Mouse (Mus musculus) bone marrow macrophage, adult 2 months (primary cell): Measurements from ENCODE around the gene Gtpbp3. TPM values are rescaled to one million over a fixed set of nuclear protein-coding genes. Genes with fewer than 3 reads are reported as not detected.

ENCODE experiments used
- H3K27ac ChIP-seq: 2 replicates; pipeline ENCODE4 v1.5.1; 2012; ENCODE audit warnings: low read depth, low read length; ENCODE audit not compliant: insufficient read depth
- H3K4me1 ChIP-seq: 2 replicates; pipeline ENCODE4 v1.6.1; 2012; ENCODE audit warnings: low read length; ENCODE audit not compliant: control insufficient read depth, insufficient read depth
- H3K4me3 ChIP-seq: 2 replicates; pipeline ENCODE4 v1.5.1; 2012; ENCODE audit warnings: mild to moderate bottlenecking, low read length, moderate library complexity; ENCODE audit not compliant: insufficient read depth
- CTCF ChIP-seq: IDR thresholded peaks from 2 replicates; pipeline ENCODE4 v1.5.1; 2012; ENCODE audit warnings: low read depth, mild to moderate bottlenecking, low read length, moderate library complexity
- POLR2A ChIP-seq: IDR thresholded peaks from 2 replicates; pipeline ENCODE4 v1.6.1; 2012; ENCODE audit warnings: mild to moderate bottlenecking, low read depth, low read length, borderline replicate concordance
- polyA plus RNA-seq: library from polyadenylated mRNA; stranded (reverse); fragments of >200 nt; gene quantifications from 2 replicates; pipeline ENCODE4 v1.2.4, GENCODE M21; 2012; ENCODE audit not compliant: missing spikeins, insufficient read depth, insufficient read length

The Gtpbp3 gene
- polyA plus RNA-seq, 1 experiment, result 11.0 TPM

GRCm38 (mm10) chr8:71461152-71461840 lies 26.6 kb upstream of the Gtpbp3 start:
- peaks cover 12% of the 10 kb centered on the region for H3K4me1 ChIP-seq
- no peak for TF ChIP-seq CTCF
- TF ChIP-seq POLR2A, result no peak
- no peak overlapping the region for H3K4me3 ChIP-seq
- no peak overlapping the region for H3K27ac ChIP-seq

DNA sequence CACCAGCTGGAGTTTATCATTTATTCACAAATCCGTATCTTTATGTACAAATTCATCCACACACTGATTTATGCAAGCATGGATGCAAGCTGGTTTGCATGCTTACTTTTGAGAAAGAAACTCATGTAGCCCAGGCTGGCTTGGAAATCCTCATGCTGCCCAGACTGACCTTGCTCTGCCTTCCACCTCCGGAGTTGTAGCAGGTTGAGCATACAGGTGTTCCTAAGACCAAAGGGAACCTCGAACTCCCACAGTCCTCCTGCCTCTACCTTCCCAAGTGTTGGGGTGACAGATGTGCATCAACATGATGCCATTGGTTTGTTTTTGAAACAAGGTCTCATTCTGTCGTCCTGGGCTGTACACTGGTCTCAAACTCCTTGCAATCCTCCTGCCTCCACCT lies 25.7 kb upstream of the Gtpbp3 start:
- Histone ChIP-seq H3K27ac (no peak overlapping the region), H3K4me3 (no peak overlapping the region), H3K4me1 (peaks cover 12% of the 10 kb centered on the region)
- TF ChIP-seq POLR2A (no peak), CTCF (no peak)

- TF ChIP-seq POLR2A, result no peak
- TF ChIP-seq CTCF, result no peak
- Histone ChIP-seq H3K4me3 (peak overlapping the region; percentile 73), H3K4me1 (peaks cover 12% of the 10 kb centered on the region), H3K27ac (no peak overlapping the region)
These were observed 25.1 kb upstream of the Gtpbp3 start for GRCm38 (mm10) chr8:71462786-71463185.

DNA sequence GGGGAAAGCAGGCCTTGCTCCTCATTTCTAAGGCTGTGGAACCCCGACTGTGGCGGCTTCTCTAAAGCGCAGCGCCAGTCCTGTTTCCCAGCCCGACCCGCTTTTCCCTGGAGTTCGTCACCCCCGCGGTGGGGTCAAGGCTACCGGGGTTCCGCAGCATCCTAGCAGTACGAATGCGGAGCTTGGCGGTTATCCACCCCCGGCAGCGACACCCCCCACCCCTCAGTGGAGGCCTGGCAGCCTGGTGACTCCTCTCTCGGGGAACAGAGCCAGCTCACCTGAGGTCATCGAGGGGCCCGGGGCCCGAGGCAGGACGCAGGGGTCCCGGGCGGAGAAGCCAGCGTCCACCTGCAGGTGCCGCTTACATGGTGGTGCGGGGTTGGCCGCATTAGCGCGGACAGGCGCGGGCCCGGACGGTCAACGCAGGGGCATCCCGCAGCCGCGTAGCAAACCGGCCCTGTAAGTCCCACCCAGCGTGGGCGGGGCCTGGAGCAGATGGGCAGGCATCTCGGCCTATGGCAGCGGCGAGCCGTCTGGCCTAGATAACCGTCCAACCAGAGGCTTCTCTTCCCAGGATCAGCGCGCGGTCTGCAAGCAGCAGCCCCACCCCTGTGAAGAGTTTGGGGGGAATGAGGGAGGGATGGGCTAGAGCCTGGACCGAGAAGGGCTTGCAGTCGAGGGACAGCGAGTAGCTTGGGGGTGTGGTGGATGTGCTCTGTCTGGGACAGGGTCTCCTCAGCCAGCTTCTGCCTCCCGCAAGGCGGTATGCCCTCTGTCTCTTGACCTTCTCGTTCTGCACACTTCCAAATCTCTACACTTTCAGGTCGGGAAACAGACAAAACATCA lies 24.5 kb upstream of the Gtpbp3 start, which contains the start of gene Abhd8:
Abhd8 (minus strand) TSS at position 468 of the 846 bp plus-strand sequence.
- TF ChIP-seq CTCF (no peak), POLR2A (no peak)
- Histone ChIP-seq H3K4me1 (peaks cover 12% of the 10 kb centered on the region), H3K27ac (peak within 1 kb of the TSS; percentile 3; the same call in 1 of the 2 replicates), H3K4me3 (peak within 1 kb of the TSS; percentile 73)

- H3K4me1 ChIP-seq, result peaks cover 13% of the 10 kb centered on the region
- peak within 1 kb of the TSS; percentile 45 for H3K27ac ChIP-seq
- peak within 1 kb of the TSS; percentile 83 for H3K4me3 ChIP-seq
- 0 out of 2 replicates have a peak, but pooled peaks have one; percentile 2 for TF ChIP-seq CTCF
- no peak for TF ChIP-seq POLR2A
These were observed 23.1 kb upstream of the Gtpbp3 start, which contains the start of gene Mrpl34 for GRCm38 (mm10) chr8:71464513-71465500. Gene Mrpl34, plus strand, starts transcription at chr8:71464959.

DNA sequence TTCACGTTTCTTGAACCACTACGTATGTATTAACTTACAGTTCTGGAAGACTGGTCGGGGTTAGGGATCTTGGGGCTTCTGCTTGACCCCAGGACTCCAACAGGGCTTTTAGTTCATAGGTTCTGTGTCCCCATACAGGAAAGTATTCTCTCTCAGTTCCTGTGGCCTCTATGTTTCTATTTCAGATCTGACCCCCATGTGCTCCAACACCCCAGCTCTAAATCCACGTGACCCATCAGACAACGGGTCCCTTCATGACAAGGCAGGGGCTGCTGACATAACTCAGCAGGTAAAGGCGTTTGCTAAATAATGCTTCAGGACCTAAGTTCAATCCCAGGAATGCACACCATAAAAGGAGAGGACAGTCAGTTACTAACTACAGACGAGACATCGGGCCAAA lies 22.2 kb upstream of the Gtpbp3 start:
- Histone ChIP-seq H3K27ac (no peak overlapping the region), H3K4me3 (peak overlapping the region; percentile 83), H3K4me1 (peaks cover 20% of the 10 kb centered on the region)
- TF ChIP-seq POLR2A (no peak), CTCF (no peak)

DNA sequence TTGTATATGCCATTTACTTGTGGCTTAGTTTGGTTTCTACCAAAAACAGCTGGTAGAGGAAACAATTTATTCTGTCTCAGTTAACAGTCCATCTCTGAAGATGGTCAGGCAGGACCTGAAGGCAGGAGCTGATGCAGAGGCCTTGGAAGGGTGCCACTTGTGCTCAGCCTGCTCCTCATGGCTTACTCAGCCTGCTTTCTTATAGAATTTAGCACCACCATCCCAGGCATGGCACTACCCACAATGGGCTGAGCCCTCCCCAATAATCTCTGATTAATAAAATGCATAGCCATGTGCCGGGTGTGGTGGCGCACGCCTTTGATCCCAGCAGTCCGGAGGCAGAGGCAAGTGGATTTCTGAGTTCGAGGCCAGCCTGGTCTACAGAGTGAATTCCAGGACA lies 21.7 kb upstream of the Gtpbp3 start:
- Histone ChIP-seq H3K27ac (no peak overlapping the region), H3K4me1 (peaks cover 20% of the 10 kb centered on the region), H3K4me3 (no peak overlapping the region)
- TF ChIP-seq CTCF, result no peak
- TF ChIP-seq POLR2A, result no peak

DNA sequence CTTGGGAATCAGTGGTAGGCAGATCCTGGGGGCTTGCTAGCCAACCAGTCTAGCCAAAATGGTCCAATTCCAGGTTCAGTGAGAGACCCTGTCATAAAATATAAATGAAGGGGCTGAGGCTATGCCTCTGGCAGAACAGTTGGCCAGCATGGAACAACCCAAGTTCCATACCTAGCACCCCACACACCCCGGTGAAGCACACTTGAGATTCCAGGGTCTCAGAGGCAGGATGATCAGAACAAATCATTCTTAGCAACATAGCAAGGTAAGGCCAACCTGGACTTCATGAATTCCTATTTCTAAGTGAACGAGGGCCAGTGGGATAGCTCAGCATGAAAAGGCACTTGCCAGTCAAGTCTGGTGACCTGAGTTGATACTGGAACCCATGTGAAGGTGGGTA lies 20.7 kb upstream of the Gtpbp3 start:
- H3K4me1 ChIP-seq, result peaks cover 20% of the 10 kb centered on the region

DNA sequence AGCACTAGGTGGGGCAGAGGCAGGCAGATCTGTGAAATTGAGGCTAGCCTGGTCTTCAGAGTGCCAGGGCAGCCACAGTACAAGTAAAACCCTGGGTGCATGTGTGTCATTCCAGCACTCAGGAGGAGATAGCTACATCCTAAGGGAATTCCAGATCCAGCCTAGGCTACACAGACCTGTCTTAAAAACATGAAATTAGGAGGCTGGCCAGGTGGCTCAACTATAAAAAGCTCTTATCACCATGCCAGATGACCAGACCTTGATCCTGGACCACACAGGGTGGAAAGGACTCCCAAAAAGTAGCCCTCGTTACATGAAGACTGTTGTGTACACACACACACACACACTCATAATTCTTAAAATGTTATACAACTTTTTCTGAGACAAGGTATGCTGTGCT lies 19.9 kb upstream of the Gtpbp3 start:
- Histone ChIP-seq H3K4me3 (no peak overlapping the region), H3K4me1 (peaks cover 16% of the 10 kb centered on the region), H3K27ac (no peak overlapping the region)
- no peak for TF ChIP-seq POLR2A
- TF ChIP-seq CTCF, result no peak

More for the DNA sequence above, 20.7 kb upstream of the Gtpbp3 start:
- TF ChIP-seq CTCF (no peak), POLR2A (no peak)
- no peak overlapping the region for H3K4me3 ChIP-seq
- no peak overlapping the region for H3K27ac ChIP-seq
